Mouse (Mus musculus) midbrain, embryonic 11.5 days (tissue): ENCODE measurements around the gene Ncf4. TPM values are rescaled to one million over a fixed set of nuclear protein-coding genes. Genes with fewer than 3 reads are reported as not detected.

ENCODE experiments used
- ATAC-seq: fragments of 200-750 bp; cut with Nextera tagmentation; 2 replicates; pipeline ENCODE4 v1.8.0; 2017; ENCODE audit warnings: moderate TSS enrichment, moderate library complexity; ENCODE audit not compliant: low FRiP score
- DNase-seq: peaks from one replicate; pipeline ENCODE4 v3.0.0; 2015; ENCODE audit warnings: low spot score; ENCODE audit errors: missing footprints
- H3K27ac ChIP-seq: fragments of 300-500 bp; sonication (generic); 2 replicates; pipeline ENCODE4 v1.5.1; 2014; ENCODE audit warnings: low read depth, low read length
- H3K27me3 ChIP-seq: fragments of 300-500 bp; sonication (generic); 2 replicates; pipeline ENCODE4 v1.6.1; 2014; ENCODE audit warnings: mild to moderate bottlenecking, low read length, moderate library complexity, mixed read lengths; ENCODE audit not compliant: control insufficient read depth, insufficient read depth
- H3K36me3 ChIP-seq: fragments of 300-500 bp; sonication (generic); 2 replicates; pipeline ENCODE4 v1.6.1; 2014; ENCODE audit warnings: mild to moderate bottlenecking, low read length, moderate library complexity, mixed read lengths; ENCODE audit not compliant: control insufficient read depth, insufficient read depth
- H3K4me1 ChIP-seq: fragments of 300-500 bp; sonication (generic); 2 replicates; pipeline ENCODE4 v1.6.1; 2014; ENCODE audit warnings: low read length; ENCODE audit not compliant: control insufficient read depth, insufficient read depth
- H3K4me2 ChIP-seq: fragments of 300-500 bp; sonication (generic); 2 replicates; pipeline ENCODE4 v1.6.1; 2014; ENCODE audit warnings: mild to moderate bottlenecking, moderate library complexity
- H3K4me3 ChIP-seq: fragments of 300-500 bp; sonication (generic); 2 replicates; pipeline ENCODE4 v1.5.1; 2014; ENCODE audit warnings: low read depth, low read length
- H3K9ac ChIP-seq: fragments of 300-500 bp; sonication (generic); 2 replicates; pipeline ENCODE4 v1.6.1; 2014; ENCODE audit warnings: low read length
- H3K9me3 ChIP-seq: fragments of 300-500 bp; sonication (generic); 2 replicates; pipeline ENCODE4 v1.6.1; 2016; ENCODE audit warnings: low read length; ENCODE audit not compliant: control insufficient read depth
- WGBS: fragments of 180-500 bp; shearing (Covaris S2); extraction: QIAGEN DNeasy Blood & Tissue Kit; methylation state at CpG from one replicate; pipeline ENCODE4 v1.1.7; 2014; 5-methylcytosine and 5-hydroxymethylcytosine counted together
- polyA plus RNA-seq: library from polyadenylated mRNA; unstranded; fragments of >200 nt; fragmentation: Nextera tagmentation; extraction: Ambion mirVana; gene quantifications from 2 replicates; pipeline ENCODE4 v1.2.1, GENCODE M21; 2014

The Ncf4 gene
- polyA plus RNA-seq, result 6.9 and 7.9 TPM in 2 replicates

DNA sequence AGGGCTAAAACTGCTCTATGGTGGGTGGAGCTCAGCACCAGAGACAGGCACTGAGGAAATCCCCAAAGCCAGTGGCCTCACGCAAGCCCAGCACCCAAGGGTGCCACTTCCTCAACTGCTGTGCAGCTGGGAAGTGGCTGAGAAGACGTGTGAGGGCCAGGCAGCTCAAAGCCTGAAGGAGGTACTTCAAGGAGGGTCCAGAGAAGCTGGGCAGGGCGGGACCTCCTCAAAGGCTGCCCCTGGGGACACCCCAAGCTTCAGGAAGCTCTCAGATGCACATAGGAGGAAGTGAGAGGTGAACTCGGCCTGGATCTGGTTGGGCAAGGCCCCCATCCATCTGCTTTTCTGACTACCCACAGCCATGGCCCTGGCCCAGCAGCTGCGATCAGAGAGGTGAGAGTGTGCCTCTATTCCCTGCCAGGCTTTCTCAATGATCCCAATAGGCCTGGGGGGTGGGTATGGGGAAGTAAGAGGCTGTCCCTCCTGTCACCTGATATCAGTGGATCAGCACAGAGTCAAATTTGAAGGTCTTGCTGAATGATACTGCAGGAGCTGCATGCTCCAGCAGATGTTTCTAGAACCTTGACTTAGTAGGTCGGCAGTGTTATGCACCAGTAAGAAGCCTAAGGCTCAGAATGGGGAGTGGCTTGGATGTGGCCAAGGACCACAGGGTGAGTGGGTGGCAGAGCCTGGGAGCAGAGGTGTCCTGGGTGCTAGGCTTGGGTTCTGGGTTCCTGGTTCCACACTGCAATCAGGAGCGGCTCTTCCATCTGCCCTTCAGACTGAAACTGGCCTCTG, at the start of gene Ncf4:
Ncf4 (plus strand) TSS at position 107 of the 798 bp plus-strand sequence.
- Histone ChIP-seq H3K9ac (no peak within 1 kb of the TSS), H3K27ac (no peak within 1 kb of the TSS), H3K4me2 (no peak within 1 kb of the TSS), H3K4me1 (no peaks in the 10 kb centered on the region), H3K4me3 (no peak within 1 kb of the TSS), H3K36me3 (no peaks in the 10 kb centered on the region), H3K9me3 (no peaks in the 10 kb centered on the region), H3K27me3 (no peaks in the 10 kb centered on the region)
- ATAC-seq (no peak), DNase-seq (no peak)
- WGBS, result 70% methylated on average over 7 of the region's 7 CpGs

DNA sequence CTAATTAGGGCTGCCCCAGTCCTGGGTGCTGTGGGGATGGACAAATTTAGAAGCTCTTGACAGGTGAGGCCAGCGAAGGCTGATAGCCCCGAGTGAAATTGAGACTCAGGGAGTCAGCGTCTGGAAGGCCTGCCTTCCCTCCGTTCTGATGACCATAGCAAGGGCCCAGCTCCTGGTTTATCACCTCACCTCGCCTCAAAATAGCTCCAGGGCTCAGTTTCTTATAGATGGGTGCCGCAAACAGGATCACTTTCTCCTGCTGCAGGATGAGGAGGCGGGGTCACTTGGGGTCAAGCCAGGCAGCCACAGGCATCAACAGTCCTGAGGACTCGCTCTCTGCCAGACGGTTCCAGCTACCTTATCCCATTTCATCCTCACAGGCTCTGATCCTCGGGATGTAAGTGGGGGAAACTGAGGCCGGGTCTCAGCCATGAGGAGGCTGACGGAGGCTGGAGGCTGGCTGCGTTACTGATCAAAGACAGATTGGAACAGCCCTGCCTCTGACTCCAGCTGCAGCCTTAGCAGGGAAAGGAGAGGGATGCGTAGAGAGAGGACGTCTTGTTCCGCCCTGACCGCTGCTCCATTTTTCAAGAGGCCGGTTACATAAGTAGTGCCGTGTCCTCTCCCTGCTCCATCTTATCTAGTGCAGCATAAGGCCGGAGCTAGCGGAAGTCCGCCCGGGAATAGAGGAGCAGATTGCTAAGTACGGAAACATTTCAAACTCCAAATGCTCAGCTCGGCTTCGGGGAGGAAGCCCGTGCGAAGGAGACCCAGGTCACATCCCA, 49.3 kb upstream of the Ncf4 start:
- H3K27ac ChIP-seq, result no peak overlapping the region
- no peaks in the 10 kb centered on the region for H3K27me3 ChIP-seq
- no peaks in the 10 kb centered on the region for H3K4me1 ChIP-seq
- 83% methylated on average over 28 of the region's 28 CpGs for WGBS
- no peaks in the 10 kb centered on the region for H3K36me3 ChIP-seq
- no peak overlapping the region for H3K9ac ChIP-seq
- no peak overlapping the region for H3K4me3 ChIP-seq
- H3K4me2 ChIP-seq, result no peak overlapping the region
- DNase-seq (no peak), ATAC-seq (no peak)
- H3K9me3 ChIP-seq, result no peaks in the 10 kb centered on the region

DNA sequence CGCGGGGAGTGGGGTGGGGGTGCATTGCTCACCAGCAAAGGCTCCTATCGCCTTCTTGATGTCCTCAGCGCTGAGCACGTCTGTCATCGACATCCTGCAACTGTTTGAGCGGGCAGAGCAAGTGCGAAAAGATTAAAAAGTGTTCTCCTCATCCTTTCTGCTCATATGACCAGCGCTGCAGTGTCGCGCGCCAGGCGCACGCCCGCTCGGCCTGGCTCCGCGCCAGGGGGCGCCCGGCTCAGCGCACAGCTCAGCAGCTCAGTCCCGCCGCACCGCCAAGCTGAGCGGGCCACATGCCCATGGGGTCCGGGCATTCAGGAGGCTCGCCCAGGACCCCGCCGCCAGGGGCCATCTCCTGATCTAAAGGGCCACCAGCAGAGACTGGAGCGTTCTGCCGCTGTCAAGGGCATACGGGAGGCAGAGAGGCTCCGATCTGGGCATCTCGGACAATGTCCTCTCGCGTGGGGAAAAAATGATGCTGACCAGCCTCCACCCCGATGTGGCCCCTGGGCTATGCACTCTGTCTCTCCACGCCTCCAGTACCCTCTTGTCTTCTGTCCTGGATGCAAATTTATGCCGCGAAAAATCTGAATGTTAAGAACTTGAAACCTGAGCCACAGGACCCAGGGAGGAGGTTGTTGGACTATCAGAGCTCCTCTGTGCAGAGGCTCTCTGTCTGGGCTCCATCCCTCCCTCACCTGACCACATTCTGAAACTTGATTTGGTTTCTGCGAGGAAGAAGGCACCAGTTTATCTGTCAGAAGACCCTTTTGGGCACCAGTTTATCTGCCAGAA, 40.4 kb upstream of the Ncf4 start:
- H3K4me2 ChIP-seq, result peak overlapping the region; percentile 43
- 0 out of 2 replicates have a peak overlapping the region, but pooled peaks have one; percentile 21 for H3K9ac ChIP-seq
- WGBS, result 1% methylated on average over 41 of the region's 41 CpGs
- H3K36me3 ChIP-seq, result no peaks in the 10 kb centered on the region
- no peak overlapping the region for H3K27ac ChIP-seq
- H3K27me3 ChIP-seq, result peaks cover 17% of the 10 kb centered on the region
- DNase-seq (peak; percentile 94), ATAC-seq (peak; percentile 59; the same call in 1 of the 2 replicates)
- H3K4me3 ChIP-seq, result peak overlapping the region; percentile 17
- H3K9me3 ChIP-seq, result no peaks in the 10 kb centered on the region
- H3K4me1 ChIP-seq, result no peaks in the 10 kb centered on the region

DNA sequence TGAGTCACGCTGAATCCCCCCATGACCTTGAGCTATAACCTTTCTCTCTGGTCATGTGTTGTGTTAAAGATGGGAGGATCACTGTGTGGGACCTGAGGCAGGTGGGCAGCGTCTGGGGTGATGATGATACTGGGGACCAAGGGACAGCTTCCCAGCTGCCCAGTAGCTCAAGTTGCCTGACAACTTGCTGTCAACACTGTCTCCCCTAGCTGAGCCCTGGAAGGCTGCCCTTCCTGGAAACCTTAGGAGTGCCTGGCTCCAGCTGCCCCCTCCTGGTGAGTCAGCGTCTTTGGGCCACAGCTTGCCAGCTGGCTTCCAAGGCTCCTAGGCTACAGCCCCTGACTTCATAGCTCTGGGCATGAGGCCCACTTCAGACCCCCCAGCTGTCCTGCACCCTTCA, 39.4 kb upstream of the Ncf4 start:
- Histone ChIP-seq H3K9me3 (no peaks in the 10 kb centered on the region), H3K27me3 (peaks cover 17% of the 10 kb centered on the region), H3K27ac (no peak overlapping the region), H3K4me1 (no peaks in the 10 kb centered on the region), H3K36me3 (no peaks in the 10 kb centered on the region), H3K9ac (no peak overlapping the region), H3K4me2 (no peak overlapping the region), H3K4me3 (no peak overlapping the region)
- ATAC-seq, result no peak
- peak; percentile 84 for DNase-seq
- 44% methylated on average over 3 of the region's 3 CpGs for WGBS

DNA sequence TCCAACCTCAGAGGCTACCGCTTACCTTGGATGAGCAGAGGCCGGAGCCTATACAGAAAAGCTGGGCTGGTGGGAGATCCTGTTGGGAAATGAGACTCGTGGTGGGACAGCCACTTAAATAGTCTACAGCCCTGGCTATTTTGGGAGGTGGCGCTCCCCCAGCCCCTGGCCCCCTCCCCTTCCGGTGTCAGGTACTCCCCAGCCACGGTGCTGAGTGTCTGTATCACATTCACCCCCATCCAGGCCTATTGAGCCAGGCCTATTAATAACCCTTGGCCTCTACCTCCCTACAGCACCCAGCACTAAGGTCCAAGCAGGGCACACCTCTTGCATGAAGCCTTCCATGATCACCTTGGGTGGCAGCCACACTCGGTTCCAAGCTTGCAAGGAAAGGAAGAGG, 38.3 kb upstream of the Ncf4 start, which contains the start of gene Pvalb:
Pvalb (minus strand) TSS at position 89 of the 400 bp plus-strand sequence.
- no peak within 1 kb of the TSS for H3K9ac ChIP-seq
- H3K4me2 ChIP-seq, result no peak within 1 kb of the TSS
- WGBS, result 86% methylated on average over 7 of the region's 7 CpGs
- H3K27me3 ChIP-seq, result peaks cover 17% of the 10 kb centered on the region
- no peaks in the 10 kb centered on the region for H3K9me3 ChIP-seq
- H3K4me3 ChIP-seq, result no peak within 1 kb of the TSS
- no peak within 1 kb of the TSS for H3K27ac ChIP-seq
- no peaks in the 10 kb centered on the region for H3K4me1 ChIP-seq
- ATAC-seq (no peak), DNase-seq (no peak)
- no peaks in the 10 kb centered on the region for H3K36me3 ChIP-seq

DNA sequence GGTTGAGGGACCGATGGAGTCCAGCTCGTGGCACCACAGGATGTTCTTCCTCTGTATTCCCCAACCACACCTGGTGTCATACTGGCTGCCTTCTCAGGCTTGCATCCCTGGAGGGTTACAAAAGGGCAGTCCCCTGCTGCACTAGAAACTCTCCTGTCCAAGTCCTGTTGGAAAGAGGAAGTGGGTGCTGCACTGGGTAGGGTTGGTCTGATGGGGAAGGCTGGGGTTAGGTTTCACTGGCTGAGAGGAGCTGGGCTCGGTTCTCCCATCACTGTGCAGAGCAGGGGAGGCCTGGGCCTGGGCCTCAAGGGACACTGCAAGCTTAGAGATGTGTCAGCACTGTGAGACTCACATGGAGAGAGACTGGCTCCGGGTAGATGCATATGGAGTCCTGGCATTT, 34.4 kb upstream of the Ncf4 start:
- no peak for DNase-seq

DNA sequence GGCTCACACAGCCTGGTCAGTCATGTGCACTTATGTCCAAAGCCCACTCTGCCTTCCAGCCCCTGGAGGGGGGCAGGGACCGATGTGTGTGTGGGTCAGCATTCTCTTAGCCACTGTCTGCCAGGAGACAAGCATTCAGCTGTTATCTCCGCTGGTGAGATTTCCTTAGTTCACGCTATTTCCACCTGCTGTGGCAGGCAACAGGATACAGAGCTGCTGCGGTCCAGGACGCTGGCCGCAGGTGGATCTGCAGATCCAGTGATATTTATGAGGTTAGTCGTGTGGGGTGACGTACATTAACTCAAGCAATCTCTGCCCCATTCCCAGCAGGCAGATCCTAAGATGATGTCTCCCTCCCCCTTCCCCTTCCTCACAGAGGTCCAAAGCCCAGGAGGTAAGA, 33.2 kb upstream of the Ncf4 start:
- no peak overlapping the region for H3K27ac ChIP-seq
- H3K27me3 ChIP-seq, result no peaks in the 10 kb centered on the region
- 82% methylated on average over 8 of the region's 8 CpGs for WGBS
- H3K36me3 ChIP-seq, result no peaks in the 10 kb centered on the region
- H3K9me3 ChIP-seq, result no peaks in the 10 kb centered on the region
- H3K4me3 ChIP-seq, result no peak overlapping the region
- DNase-seq (no peak), ATAC-seq (no peak)
- H3K4me2 ChIP-seq, result no peak overlapping the region
- H3K9ac ChIP-seq, result no peak overlapping the region
- H3K4me1 ChIP-seq, result no peaks in the 10 kb centered on the region

More for the DNA sequence above, 34.4 kb upstream of the Ncf4 start:
- Histone ChIP-seq H3K27me3 (no peaks in the 10 kb centered on the region), H3K9ac (no peak overlapping the region), H3K4me2 (no peak overlapping the region), H3K27ac (no peak overlapping the region), H3K9me3 (no peaks in the 10 kb centered on the region), H3K4me1 (no peaks in the 10 kb centered on the region), H3K4me3 (no peak overlapping the region), H3K36me3 (no peaks in the 10 kb centered on the region)
- ATAC-seq, result no peak
- WGBS, result 83% methylated on average over 4 of the region's 4 CpGs

DNA sequence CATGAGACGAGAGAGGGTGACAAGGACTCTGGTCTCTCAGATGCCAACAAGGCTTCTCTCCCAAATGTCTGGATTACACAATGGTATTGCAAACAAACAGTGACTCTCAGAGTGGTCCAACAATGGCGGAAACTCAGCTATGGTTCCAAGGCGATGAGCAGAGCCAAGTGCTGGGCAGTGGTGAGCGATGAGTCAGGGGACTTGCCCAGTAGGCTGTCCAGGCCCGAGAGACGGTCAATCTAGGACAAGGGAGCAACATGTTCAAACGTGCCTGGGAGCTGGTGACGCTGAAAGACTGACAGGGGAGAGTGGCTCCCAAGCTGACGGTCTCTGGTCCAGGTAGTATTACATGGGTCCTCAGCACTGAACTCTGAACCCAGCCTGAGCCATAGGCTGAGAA, 29.3 kb upstream of the Ncf4 start:
- 84% methylated on average over 9 of the region's 9 CpGs for WGBS
- DNase-seq (no peak), ATAC-seq (no peak)
- no peaks in the 10 kb centered on the region for H3K9me3 ChIP-seq
- no peak overlapping the region for H3K4me3 ChIP-seq
- H3K4me1 ChIP-seq, result no peaks in the 10 kb centered on the region
- H3K9ac ChIP-seq, result no peak overlapping the region
- no peak overlapping the region for H3K27ac ChIP-seq
- H3K27me3 ChIP-seq, result no peaks in the 10 kb centered on the region
- H3K4me2 ChIP-seq, result no peak overlapping the region
- no peaks in the 10 kb centered on the region for H3K36me3 ChIP-seq
